Mouse (Mus musculus) neural tube, embryonic 14.5 days (tissue): Measurements from ENCODE around the gene Ipo11. TPM values are rescaled to one million over a fixed set of nuclear protein-coding genes. Genes with fewer than 3 reads are reported as not detected.

ENCODE experiments used
- ATAC-seq: fragments of 200-750 bp; cut with Nextera tagmentation; 2 replicates; pipeline ENCODE4 v1.8.0; 2017; ENCODE audit warnings: low read depth, mild to moderate bottlenecking, moderate TSS enrichment, moderate library complexity
- H3K27ac ChIP-seq: fragments of 300-500 bp; sonication (generic); 2 replicates; pipeline ENCODE4 v1.5.1; 2014; ENCODE audit warnings: low read depth, mild to moderate bottlenecking, control low read depth, low read length, moderate library complexity, mixed read lengths
- H3K27me3 ChIP-seq: fragments of 300-500 bp; sonication (generic); 2 replicates; pipeline ENCODE4 v1.6.1; 2014; ENCODE audit warnings: low read length; ENCODE audit not compliant: control insufficient read depth, insufficient read depth
- H3K36me3 ChIP-seq: fragments of 300-500 bp; sonication (generic); 2 replicates; pipeline ENCODE4 v1.6.1; 2014; ENCODE audit warnings: low read length, mixed read lengths; ENCODE audit not compliant: control insufficient read depth, insufficient read depth
- H3K4me1 ChIP-seq: fragments of 300-500 bp; sonication (generic); 2 replicates; pipeline ENCODE4 v1.6.1; 2014; ENCODE audit warnings: low read length; ENCODE audit not compliant: control insufficient read depth, insufficient read depth
- H3K4me2 ChIP-seq: fragments of 300-500 bp; sonication (generic); 2 replicates; pipeline ENCODE4 v1.6.1; 2014; ENCODE audit warnings: mild to moderate bottlenecking, low read depth, low read length, control low read depth
- H3K4me3 ChIP-seq: fragments of 300-500 bp; sonication (generic); 2 replicates; pipeline ENCODE4 v1.5.1; 2014; ENCODE audit warnings: low read depth, low read length, control low read depth, mixed read lengths
- H3K9ac ChIP-seq: fragments of 300-500 bp; sonication (generic); replicated peaks from 2 replicates; pipeline ENCODE4 v1.6.1; 2014; ENCODE audit warnings: low read depth, mild to moderate bottlenecking, control low read depth, low read length, mixed read lengths
- H3K9me3 ChIP-seq: fragments of 300-500 bp; sonication (generic); 2 replicates; pipeline ENCODE4 v1.6.1; 2016; ENCODE audit warnings: low read length; ENCODE audit not compliant: control insufficient read depth
- WGBS: fragments of 180-500 bp; shearing (Covaris S2); extraction: QIAGEN DNeasy Blood & Tissue Kit; methylation state at CpG from one replicate; pipeline ENCODE4 v1.1.7; 2014; 5-methylcytosine and 5-hydroxymethylcytosine counted together
- polyA plus RNA-seq: library from polyadenylated mRNA; unstranded; fragments of >200 nt; fragmentation: Nextera tagmentation; extraction: Ambion mirVana; gene quantifications from 2 replicates; pipeline ENCODE4 v1.2.1, GENCODE M21; 2014

Ipo11 gene
- polyA plus RNA-seq, 1 experiment from 2014 or later: 42.4 TPM

DNA sequence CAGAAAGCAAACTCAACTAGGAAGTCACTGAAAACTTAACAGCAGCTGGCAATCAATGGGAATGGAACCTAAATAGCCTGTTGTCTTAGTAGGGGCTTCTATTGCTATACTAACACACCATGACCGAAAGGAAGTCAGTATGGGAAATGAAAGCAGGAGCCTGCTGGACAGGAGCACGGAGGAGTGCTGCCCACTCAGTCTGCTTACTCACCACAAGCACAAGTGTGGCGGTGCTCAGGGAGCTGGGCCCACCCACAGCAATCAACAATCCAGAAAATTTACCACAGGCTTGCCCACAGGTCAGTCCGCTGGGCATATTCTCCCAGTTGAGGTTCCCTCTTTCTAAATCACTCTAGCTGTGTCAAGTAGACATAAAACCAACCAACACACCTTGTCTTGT is 52.5 kb downstream of the Ipo11 start:
- H3K36me3 ChIP-seq: no peaks in the 10 kb centered on the region; the same call in 1 of the 2 replicates
- H3K4me2 ChIP-seq: no peak overlapping the region
- ATAC-seq: no peak
- no peaks in the 10 kb centered on the region for H3K9me3 ChIP-seq
- H3K4me1 ChIP-seq: no peaks in the 10 kb centered on the region; the same call in 1 of the 2 replicates
- H3K27ac ChIP-seq: no peak overlapping the region
- no peak overlapping the region for H3K9ac ChIP-seq
- H3K27me3 ChIP-seq: no peaks in the 10 kb centered on the region
- 71% methylated on average over 4 of the region's 4 CpGs for WGBS
- H3K4me3 ChIP-seq: no peak overlapping the region

DNA sequence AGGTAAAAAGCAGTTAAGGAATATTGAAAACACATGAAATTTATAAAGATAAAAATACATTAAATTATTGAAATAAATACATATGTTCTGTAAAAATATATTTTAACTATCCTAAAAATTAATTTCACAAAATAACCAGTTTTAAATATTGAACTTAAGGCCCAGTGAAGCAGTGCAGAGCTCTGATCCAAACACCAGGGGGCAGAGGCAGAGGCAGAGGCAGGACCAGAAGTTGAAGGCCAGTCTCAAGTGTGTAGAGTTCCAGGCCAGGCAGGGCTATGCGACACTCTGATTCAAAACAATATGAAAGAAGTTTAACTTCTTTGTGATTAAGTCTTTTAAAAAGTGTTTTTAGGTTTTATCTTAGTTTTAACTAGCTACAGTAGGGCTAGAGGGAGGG is 60.5 kb downstream of the Ipo11 start:
- Histone ChIP-seq H3K4me3 (no peak overlapping the region), H3K36me3 (0 out of 2 replicates have a peak, but pooled peaks cover 5% of the 10 kb centered on the region), H3K4me2 (no peak overlapping the region), H3K9ac (no peak overlapping the region), H3K27ac (no peak overlapping the region), H3K4me1 (no peaks in the 10 kb centered on the region), H3K27me3 (no peaks in the 10 kb centered on the region), H3K9me3 (no peaks in the 10 kb centered on the region)
- 95% methylated on average over 1 of the region's 1 CpGs for WGBS
- ATAC-seq: no peak

- H3K9ac ChIP-seq: no peak overlapping the region
- no peak overlapping the region for H3K4me3 ChIP-seq
- no peak for ATAC-seq
- H3K4me2 ChIP-seq: no peak overlapping the region
- H3K36me3 ChIP-seq: peaks cover 10% of the 10 kb centered on the region
- no peaks in the 10 kb centered on the region for H3K27me3 ChIP-seq
- H3K4me1 ChIP-seq: no peaks in the 10 kb centered on the region
- WGBS: 87% methylated on average over 2 of the region's 2 CpGs
- H3K9me3 ChIP-seq: no peaks in the 10 kb centered on the region
- no peak overlapping the region for H3K27ac ChIP-seq
Measured at GRCm38 (mm10) chr13:106865547-106865946, 71.2 kb downstream of the Ipo11 start.

DNA sequence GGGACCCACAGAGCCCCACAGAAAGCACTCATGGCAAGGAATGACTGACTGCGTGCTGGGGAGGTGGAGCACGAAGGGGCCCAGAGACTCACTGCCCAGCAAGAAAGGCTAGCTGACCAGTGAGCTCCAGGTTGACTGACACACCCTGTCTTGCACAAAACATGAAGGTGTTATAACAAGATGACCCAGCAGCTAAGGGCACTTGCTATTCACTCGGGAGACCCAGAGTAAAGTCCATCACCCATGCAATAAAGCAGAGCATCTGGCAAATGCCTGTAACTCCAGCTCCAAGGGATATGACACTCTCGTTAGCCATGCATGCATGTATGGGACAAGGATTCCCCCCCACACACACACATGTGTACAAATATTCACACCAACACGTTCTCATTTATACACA is 78.0 kb downstream of the Ipo11 start:
- Histone ChIP-seq H3K4me2 (no peak overlapping the region), H3K9me3 (no peaks in the 10 kb centered on the region), H3K36me3 (no peaks in the 10 kb centered on the region), H3K9ac (no peak overlapping the region), H3K4me1 (no peaks in the 10 kb centered on the region), H3K27me3 (no peaks in the 10 kb centered on the region), H3K4me3 (no peak overlapping the region), H3K27ac (no peak overlapping the region)
- 92% methylated on average over 5 of the region's 5 CpGs for WGBS
- ATAC-seq: no peak

DNA sequence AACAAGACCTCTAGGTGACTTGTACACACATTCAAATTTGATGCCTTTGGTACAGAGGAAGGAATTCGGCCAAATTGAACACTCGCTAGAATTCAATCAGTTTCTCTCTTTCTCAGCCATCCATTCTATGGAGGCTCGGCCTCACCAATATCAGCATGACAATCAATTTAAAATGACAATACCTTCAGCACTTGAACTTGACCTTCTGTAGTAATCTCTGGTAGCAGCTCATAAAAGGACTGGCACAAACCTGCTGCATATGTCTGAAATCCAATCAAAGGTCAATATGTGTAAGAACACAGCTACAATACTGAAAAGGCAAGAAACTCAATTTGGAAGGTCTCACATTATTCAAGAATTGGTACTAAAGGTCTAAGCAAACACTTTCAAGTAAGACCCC is 80.2 kb downstream of the Ipo11 start:
- H3K27me3 ChIP-seq: no peaks in the 10 kb centered on the region
- WGBS: 80% methylated on average over 3 of the region's 3 CpGs
- ATAC-seq: no peak

DNA sequence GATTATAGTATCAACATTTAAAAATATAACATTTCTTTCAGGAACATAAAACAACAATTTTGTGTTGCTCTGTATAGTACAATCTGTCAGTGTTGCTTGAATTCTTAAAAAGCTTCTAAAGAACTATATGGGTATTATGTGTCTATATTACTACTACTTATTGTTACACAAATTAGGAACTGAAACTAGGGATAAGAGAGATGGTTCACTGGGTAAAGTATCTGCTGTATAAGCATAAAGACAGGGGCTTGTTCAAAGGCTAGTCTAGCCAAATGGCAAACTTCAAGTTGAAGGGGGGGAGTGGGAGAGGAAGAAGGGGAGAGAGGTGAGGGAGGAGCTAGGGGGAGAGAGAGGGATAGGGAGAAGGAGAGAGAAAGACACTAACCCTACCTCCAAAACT is 89.2 kb downstream of the Ipo11 start:
- no peaks in the 10 kb centered on the region for H3K9me3 ChIP-seq
- no peaks in the 10 kb centered on the region for H3K36me3 ChIP-seq
- no peak for ATAC-seq
- no peaks in the 10 kb centered on the region for H3K27me3 ChIP-seq
- H3K4me1 ChIP-seq: no peaks in the 10 kb centered on the region
- no peak overlapping the region for H3K4me2 ChIP-seq
- no peak overlapping the region for H3K9ac ChIP-seq
- H3K27ac ChIP-seq: no peak overlapping the region
- H3K4me3 ChIP-seq: no peak overlapping the region

More for the DNA sequence above, 80.2 kb downstream of the Ipo11 start:
- Histone ChIP-seq H3K9ac (no peak overlapping the region), H3K4me1 (no peaks in the 10 kb centered on the region), H3K4me2 (no peak overlapping the region), H3K9me3 (no peaks in the 10 kb centered on the region), H3K4me3 (no peak overlapping the region), H3K27ac (no peak overlapping the region), H3K36me3 (no peaks in the 10 kb centered on the region)

- no peak for ATAC-seq
- no peaks in the 10 kb centered on the region for H3K36me3 ChIP-seq
- 92% methylated on average over 3 of the region's 3 CpGs for WGBS
Measured at GRCm38 (mm10) chr13:106844928-106845327, 91.8 kb downstream of the Ipo11 start.

DNA sequence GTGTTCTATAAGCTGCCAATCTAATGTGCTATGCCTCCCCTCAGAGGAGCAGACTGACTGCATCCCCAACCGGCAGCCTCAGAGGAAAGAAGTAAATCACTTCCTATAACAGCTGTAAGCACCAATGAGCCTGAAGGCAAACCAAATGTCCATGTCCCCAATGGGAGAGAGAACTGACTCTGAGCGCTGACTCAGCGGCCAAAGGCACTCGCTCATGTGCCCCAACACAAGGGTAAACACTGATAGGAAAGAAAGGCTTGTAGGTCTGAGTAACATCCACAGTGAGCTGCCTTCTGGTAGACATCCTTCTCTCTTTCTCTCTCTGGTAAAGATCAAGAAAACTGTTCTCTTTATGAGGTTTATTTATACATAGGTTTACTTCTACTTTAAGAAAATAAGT is 94.2 kb downstream of the Ipo11 start:
- H3K4me3 ChIP-seq: no peak overlapping the region

More at GRCm38 (mm10) chr13:106844928-106845327, 91.8 kb downstream of the Ipo11 start:
- Histone ChIP-seq H3K4me3 (no peak overlapping the region), H3K4me1 (no peaks in the 10 kb centered on the region), H3K9me3 (no peaks in the 10 kb centered on the region), H3K9ac (no peak overlapping the region), H3K4me2 (no peak overlapping the region), H3K27me3 (no peaks in the 10 kb centered on the region), H3K27ac (no peak overlapping the region)

DNA sequence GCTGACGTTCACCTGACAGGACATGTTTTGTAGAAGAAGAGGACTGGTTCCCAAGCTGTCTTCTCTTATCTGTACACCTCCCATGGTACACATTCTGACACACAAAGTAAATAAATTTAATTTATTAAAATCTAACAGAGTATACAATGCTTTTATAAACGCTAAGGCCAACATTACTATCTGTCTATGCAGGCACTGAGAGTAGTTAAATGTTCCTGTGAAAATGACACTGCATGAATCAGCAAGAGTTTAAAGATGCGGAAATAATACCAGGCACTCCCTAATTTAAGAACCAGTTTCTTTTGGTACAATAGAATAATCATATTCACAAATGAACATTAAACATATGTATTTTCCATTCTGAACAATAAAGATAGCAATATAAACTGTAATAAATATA is 98.0 kb downstream of the Ipo11 start:
- Histone ChIP-seq H3K27me3 (no peaks in the 10 kb centered on the region), H3K27ac (no peak overlapping the region)
- no peak for ATAC-seq

More for the DNA sequence above, 94.2 kb downstream of the Ipo11 start:
- H3K27ac ChIP-seq: no peak overlapping the region
- no peaks in the 10 kb centered on the region for H3K9me3 ChIP-seq
- no peak overlapping the region for H3K4me2 ChIP-seq
- no peak overlapping the region for H3K9ac ChIP-seq
- no peaks in the 10 kb centered on the region for H3K36me3 ChIP-seq
- no peaks in the 10 kb centered on the region for H3K27me3 ChIP-seq
- no peak for ATAC-seq
- no peaks in the 10 kb centered on the region for H3K4me1 ChIP-seq
- WGBS: 53% methylated on average over 4 of the region's 4 CpGs

GRCm38 (mm10) chr13:106836527-106836879 is 100.3 kb downstream of the Ipo11 start:
- ATAC-seq: no peak
- no peak overlapping the region for H3K4me3 ChIP-seq
- H3K36me3 ChIP-seq: no peaks in the 10 kb centered on the region
- no peak overlapping the region for H3K4me2 ChIP-seq
- no peak overlapping the region for H3K9ac ChIP-seq
- no peaks in the 10 kb centered on the region for H3K9me3 ChIP-seq
- H3K4me1 ChIP-seq: no peaks in the 10 kb centered on the region
- WGBS: 92% methylated on average over 5 of the region's 5 CpGs
- no peaks in the 10 kb centered on the region for H3K27me3 ChIP-seq
- H3K27ac ChIP-seq: no peak overlapping the region

More for the DNA sequence above, 98.0 kb downstream of the Ipo11 start:
- H3K4me2 ChIP-seq: no peak overlapping the region
- H3K9me3 ChIP-seq: no peaks in the 10 kb centered on the region
- H3K4me1 ChIP-seq: no peaks in the 10 kb centered on the region
- H3K4me3 ChIP-seq: no peak overlapping the region
- 94% methylated on average over 3 of the region's 3 CpGs for WGBS
- H3K9ac ChIP-seq: no peak overlapping the region
- H3K36me3 ChIP-seq: no peaks in the 10 kb centered on the region
